Mouse (Mus musculus): ENCODE measurements around the gene Phospho1.

GRCm38 (mm10) chr11:95830411-95831275 lies 6.3 kb downstream of the Phospho1 start:
- TF ChIP-seq CTCF (IDR thresholded peaks at IDR 0.05; ENCODE audit: low read depth, low read length) (no peak), POLR2A (IDR thresholded peaks at IDR 0.05; ENCODE audit: extremely low read depth, insufficient read depth, low read length) (no peak)

Data from liver, adult 2 months (tissue).